Mouse (Mus musculus): ENCODE measurements around the gene Erich2. TPM values are rescaled to one million over a fixed set of nuclear protein-coding genes. Genes with fewer than 3 reads are reported as not detected.

Gene Erich2
- not detected for total RNA-seq (2023)

DNA sequence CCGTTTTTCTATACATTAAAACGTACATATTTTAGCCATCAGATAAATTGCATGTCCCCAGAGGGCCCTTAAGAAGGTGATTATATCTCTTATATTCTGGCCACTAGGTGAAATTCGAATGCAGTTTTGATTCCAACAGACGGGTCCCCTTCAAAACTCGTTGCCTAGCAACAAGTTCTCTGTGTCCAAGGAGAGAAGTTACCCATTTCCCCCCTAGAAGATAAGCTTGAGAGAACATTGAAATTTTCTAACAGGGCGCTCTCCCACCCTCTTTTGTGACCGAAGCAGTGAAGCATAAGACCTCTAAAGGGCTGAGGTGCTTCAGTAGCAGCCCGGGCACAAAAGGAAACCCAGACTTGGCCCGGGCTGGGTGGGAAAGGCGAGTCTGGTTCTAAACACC lies at the start of gene Erich2:
Gene Erich2 (plus strand): TSS at position 324 of the 400 bp plus-strand sequence.

GRCm38 (mm10) chr2:70552772-70553171 lies 44.2 kb downstream of the Erich2 start, which contains the start of gene Gad1:
Gad1 (plus strand) TSS chr2:70553072.

Other genes starting within 250 kb of the Erich2 start
- not detected for gene Sp5, start 33.9 kb upstream of the Erich2 start, total RNA-seq (2023)
- under 1 TPM; 0.33 to 0.37 TPM for gene Gad1, start 44.3 kb downstream of the Erich2 start, total RNA-seq (2023)
- 10 to 100 TPM; 77.9 to 81.5 TPM for gene Gorasp2, start 152.8 kb downstream of the Erich2 start, total RNA-seq (2023)
- gene Gm26558, start 153.3 kb downstream of the Erich2 start, total RNA-seq (2023), result not detected

Measured in monocyte, adult 59 days (primary cell).